Mouse (Mus musculus): Measurements from ENCODE around the gene Chil1. TPM values are rescaled to one million over a fixed set of nuclear protein-coding genes. Genes with fewer than 3 reads are reported as not detected.

The Chil1 gene
- polyA plus RNA-seq, 1 experiment from 2014 or later: 2.8 TPM

DNA sequence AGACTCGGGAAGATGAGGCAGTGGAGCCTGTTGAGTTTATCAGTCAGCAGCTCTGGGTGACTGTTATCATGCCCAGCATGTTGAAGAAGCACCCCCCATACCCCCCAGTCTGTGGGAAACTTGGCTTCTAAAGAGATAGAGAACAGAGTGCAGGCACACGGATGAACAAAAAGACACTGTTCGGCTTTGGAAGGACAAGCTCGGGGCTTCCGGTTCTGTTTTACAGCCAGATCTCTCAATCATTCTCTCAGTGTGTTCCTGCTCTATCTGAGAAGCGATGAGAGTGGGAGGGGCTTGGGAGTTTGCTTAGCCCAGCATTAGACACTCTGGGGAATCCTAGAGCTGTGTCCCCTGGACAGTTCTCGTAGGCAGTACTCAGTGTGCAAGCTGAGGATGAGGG, 31.4 kb downstream of the Chil1 start:
- Histone ChIP-seq H3K27me3 (0 out of 2 replicates have a peak, but pooled peaks cover 4% of the 10 kb centered on the region), H3K36me3 (no peaks in the 10 kb centered on the region), H3K9me3 (no peaks in the 10 kb centered on the region), H3K27ac (no peak overlapping the region), H3K9ac (no peak overlapping the region), H3K4me1 (replicated peaks) (peaks cover 32% of the 10 kb centered on the region), H3K4me2 (no peak overlapping the region), H3K4me3 (no peak overlapping the region)
- ATAC-seq (ENCODE audit: low FRiP score): no peak
- 77% methylated on average over 7 of the region's 7 CpGs for WGBS

DNA sequence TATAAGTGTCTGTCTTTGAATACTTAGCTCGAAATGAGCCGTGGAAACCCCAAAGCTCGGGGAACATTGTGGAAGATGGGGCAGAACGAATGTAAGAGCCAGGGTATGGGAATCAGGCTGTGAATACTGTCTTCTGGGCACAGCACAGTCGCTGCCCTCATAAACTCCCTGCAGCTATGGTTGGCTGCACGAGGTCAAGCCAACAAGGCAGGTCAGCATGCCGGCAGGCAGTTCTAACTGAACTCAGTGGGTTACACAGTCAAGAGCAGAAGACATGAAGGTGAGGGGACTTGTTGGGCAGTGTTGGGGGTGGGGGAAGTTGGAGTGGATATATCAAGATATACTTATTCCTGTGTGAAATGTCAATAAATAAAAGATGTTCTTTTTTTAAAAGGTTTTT, 33.1 kb downstream of the Chil1 start:
- Histone ChIP-seq H3K4me3 (no peak overlapping the region), H3K27ac (no peak overlapping the region), H3K27me3 (0 out of 2 replicates have a peak, but pooled peaks cover 4% of the 10 kb centered on the region), H3K36me3 (no peaks in the 10 kb centered on the region), H3K9ac (no peak overlapping the region), H3K4me1 (replicated peaks) (peaks cover 35% of the 10 kb centered on the region), H3K9me3 (no peaks in the 10 kb centered on the region), H3K4me2 (no peak overlapping the region)
- no peak for ATAC-seq (ENCODE audit: low FRiP score)
- 62% methylated on average over 7 of the region's 7 CpGs for WGBS

DNA sequence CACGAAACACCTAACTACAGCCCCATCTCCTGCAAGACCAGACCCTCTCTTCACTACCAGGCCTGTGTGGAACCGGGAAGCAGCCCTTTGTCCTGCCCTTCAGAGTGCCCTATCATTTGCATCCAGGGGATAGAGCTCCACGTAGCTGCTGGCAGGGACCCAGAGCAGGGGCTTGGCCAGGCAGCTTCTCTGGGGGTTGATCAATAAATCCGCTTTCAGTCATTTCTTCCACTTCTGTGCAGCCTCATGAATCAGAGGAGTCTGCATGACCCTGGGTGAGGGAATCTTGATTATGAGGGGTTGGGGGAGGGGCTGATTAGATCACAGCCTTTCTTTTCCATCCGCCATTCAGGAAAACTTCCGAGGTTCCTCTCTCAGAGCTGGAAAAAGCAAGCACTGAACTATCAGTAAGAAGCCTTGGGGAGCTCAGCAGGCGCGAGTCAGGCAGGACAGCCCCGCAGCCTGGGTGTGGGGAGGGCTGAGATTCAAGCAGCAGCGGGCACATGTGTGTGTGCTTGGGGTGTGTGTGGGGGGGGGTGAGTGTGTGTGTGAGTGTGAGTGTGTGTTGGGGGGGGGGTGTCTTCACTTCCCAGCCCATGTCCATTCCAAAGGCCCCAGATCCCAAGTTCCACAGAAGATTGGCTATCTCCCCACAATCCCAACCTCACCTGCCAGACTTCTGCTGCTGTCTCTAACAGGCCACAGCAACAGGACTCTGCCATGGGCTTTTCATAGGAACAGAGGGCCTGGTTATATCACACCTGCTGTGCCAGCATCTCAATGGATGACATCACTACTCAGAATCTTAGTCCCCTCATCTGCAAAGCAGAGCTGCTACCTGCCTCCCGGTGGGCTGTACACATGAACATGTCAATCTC, 34.0 kb downstream of the Chil1 start:
- Histone ChIP-seq H3K4me1 (replicated peaks) (peaks cover 29% of the 10 kb centered on the region), H3K4me3 (no peak overlapping the region), H3K27ac (peak overlapping the region; percentile 70), H3K9ac (0 out of 2 replicates have a peak overlapping the region, but pooled peaks have one; percentile 39), H3K36me3 (no peaks in the 10 kb centered on the region), H3K4me2 (no peak overlapping the region), H3K9me3 (no peaks in the 10 kb centered on the region), H3K27me3 (0 out of 2 replicates have a peak, but pooled peaks cover 4% of the 10 kb centered on the region)
- 18% methylated on average over 11 of the region's 11 CpGs for WGBS
- ATAC-seq (ENCODE audit: low FRiP score): no peak

DNA sequence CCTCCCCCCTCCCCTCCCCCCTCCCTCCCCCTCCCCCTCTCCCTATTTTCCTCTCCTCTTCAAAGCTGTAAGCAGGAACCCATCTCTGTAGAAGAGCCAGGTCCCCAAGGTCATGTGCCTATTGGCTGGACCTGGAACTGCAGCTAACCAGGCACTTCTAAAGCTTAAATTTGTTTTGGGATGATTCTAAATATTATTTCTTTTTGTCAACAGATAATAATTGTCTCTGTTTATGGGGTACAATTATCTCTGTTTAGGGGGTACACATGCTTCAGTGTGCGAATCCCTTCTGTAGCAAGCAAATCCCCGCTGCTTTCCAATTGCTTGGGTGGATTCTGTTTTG, 34.6 kb downstream of the Chil1 start:
- Histone ChIP-seq H3K9ac (no peak overlapping the region; the same call in 1 of the 2 replicates), H3K4me1 (replicated peaks) (peaks cover 26% of the 10 kb centered on the region), H3K27ac (no peak overlapping the region), H3K27me3 (0 out of 2 replicates have a peak, but pooled peaks cover 4% of the 10 kb centered on the region), H3K36me3 (no peaks in the 10 kb centered on the region), H3K4me3 (no peak overlapping the region), H3K9me3 (no peaks in the 10 kb centered on the region), H3K4me2 (no peak overlapping the region)
- WGBS: 93% methylated on average over 2 of the region's 2 CpGs
- ATAC-seq (ENCODE audit: low FRiP score): no peak

DNA sequence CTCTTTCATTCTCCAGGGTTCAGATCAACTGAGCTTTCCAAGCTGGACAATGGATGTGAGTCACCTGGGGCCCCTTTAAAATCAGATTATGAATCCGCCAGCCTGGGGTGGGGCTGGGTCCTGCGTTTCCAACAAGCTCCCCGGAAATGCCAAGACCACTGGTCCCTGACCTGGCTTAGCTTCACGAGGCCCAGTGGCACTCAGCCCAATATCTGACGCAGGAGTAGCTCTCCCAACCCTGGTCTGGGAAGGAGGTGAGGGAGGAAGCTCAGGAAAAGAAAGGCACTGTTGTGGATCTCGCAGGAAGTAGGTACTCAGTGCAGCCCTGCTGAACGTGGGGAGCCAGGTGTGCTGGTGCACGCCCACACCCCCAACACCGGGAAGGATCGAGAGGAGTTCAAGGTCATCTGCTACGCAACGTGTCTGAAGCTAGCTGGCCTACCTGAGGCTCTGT, 35.1 kb downstream of the Chil1 start:
- H3K27me3 ChIP-seq: 0 out of 2 replicates have a peak, but pooled peaks cover 4% of the 10 kb centered on the region
- no peak overlapping the region for H3K4me2 ChIP-seq
- H3K4me3 ChIP-seq: no peak overlapping the region
- 76% methylated on average over 12 of the region's 12 CpGs for WGBS
- peaks cover 23% of the 10 kb centered on the region for H3K4me1 ChIP-seq (replicated peaks)
- H3K36me3 ChIP-seq: no peaks in the 10 kb centered on the region
- no peak for ATAC-seq (ENCODE audit: low FRiP score)
- H3K9me3 ChIP-seq: no peaks in the 10 kb centered on the region
- no peak overlapping the region; the same call in 1 of the 2 replicates for H3K9ac ChIP-seq
- H3K27ac ChIP-seq: no peak overlapping the region

DNA sequence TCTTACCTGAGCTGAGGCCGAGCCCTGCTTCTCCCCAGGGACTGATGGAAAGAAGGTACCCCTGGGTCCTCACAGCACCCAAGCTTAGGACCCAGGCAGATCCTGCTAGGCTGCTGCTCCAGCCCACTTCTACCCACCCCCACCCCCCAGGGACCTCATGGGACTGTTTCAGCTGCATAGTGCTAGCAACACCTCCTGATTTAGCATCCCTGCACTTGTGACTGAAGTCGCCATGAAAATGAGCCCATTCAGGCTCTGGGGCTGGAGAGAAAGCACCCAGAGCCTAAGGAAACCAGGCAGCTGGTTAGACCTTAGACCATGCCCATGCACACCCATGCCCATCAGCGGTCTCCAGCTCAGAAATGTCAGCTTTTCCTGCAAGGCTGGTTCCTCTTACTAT, 36.0 kb downstream of the Chil1 start:
- Histone ChIP-seq H3K27ac (no peak overlapping the region), H3K4me1 (replicated peaks) (peaks cover 23% of the 10 kb centered on the region), H3K4me2 (no peak overlapping the region), H3K9ac (no peak overlapping the region), H3K36me3 (no peaks in the 10 kb centered on the region), H3K4me3 (no peak overlapping the region), H3K9me3 (no peaks in the 10 kb centered on the region), H3K27me3 (0 out of 2 replicates have a peak, but pooled peaks cover 4% of the 10 kb centered on the region)
- WGBS: 79% methylated on average over 3 of the region's 3 CpGs
- ATAC-seq (ENCODE audit: low FRiP score): no peak

DNA sequence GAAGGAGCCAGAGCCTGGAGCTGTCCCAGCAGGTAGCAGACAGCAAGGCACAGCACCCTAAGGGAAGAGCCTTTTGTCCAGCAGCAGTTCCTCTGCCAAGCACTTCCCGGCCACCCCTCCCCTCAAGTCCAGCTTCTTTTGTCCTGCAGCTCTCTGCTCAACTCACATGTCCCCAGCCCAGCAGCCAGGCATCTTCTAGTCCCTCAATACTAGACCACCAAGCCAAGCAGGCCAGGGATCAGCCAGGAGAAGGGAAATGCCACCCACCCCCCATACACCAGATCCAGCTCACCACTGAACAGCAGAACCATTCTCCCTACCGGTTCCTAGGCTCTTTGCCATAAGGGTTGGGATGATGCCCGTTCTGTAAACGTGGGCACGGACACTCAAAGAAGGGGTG, 37.6 kb downstream of the Chil1 start:
- Histone ChIP-seq H3K36me3 (no peaks in the 10 kb centered on the region), H3K27me3 (no peaks in the 10 kb centered on the region), H3K4me2 (no peak overlapping the region), H3K9ac (no peak overlapping the region), H3K4me1 (replicated peaks) (peaks cover 23% of the 10 kb centered on the region), H3K4me3 (no peak overlapping the region), H3K9me3 (no peaks in the 10 kb centered on the region), H3K27ac (no peak overlapping the region)
- ATAC-seq (ENCODE audit: low FRiP score): no peak
- 72% methylated on average over 5 of the region's 5 CpGs for WGBS

DNA sequence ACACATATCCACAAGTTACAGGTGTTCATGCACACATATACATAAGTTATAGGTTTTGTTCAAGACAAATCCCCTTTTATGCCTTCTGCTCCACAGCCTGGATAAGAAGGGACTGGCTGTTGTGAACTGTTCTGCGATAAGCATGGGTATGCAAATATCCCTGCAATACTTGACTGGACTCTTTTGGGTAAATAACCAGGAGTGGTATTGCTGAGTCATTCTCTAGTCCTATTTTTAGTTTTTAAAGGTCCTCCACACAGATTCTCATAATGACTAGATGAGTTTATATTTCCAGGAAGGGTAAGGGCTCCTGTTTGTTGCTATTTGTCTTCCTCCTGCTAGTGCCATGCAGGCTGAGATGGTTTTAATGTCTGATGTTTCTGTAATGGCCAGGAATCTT, 39.2 kb downstream of the Chil1 start:
- Histone ChIP-seq H3K4me3 (no peak overlapping the region), H3K9ac (no peak overlapping the region), H3K4me2 (no peak overlapping the region), H3K4me1 (replicated peaks) (peaks cover 11% of the 10 kb centered on the region), H3K9me3 (no peaks in the 10 kb centered on the region), H3K36me3 (no peaks in the 10 kb centered on the region), H3K27me3 (no peaks in the 10 kb centered on the region; the same call in 1 of the 2 replicates), H3K27ac (no peak overlapping the region)
- ATAC-seq (ENCODE audit: low FRiP score): no peak
- WGBS: 91% methylated on average over 1 of the region's 1 CpGs

DNA sequence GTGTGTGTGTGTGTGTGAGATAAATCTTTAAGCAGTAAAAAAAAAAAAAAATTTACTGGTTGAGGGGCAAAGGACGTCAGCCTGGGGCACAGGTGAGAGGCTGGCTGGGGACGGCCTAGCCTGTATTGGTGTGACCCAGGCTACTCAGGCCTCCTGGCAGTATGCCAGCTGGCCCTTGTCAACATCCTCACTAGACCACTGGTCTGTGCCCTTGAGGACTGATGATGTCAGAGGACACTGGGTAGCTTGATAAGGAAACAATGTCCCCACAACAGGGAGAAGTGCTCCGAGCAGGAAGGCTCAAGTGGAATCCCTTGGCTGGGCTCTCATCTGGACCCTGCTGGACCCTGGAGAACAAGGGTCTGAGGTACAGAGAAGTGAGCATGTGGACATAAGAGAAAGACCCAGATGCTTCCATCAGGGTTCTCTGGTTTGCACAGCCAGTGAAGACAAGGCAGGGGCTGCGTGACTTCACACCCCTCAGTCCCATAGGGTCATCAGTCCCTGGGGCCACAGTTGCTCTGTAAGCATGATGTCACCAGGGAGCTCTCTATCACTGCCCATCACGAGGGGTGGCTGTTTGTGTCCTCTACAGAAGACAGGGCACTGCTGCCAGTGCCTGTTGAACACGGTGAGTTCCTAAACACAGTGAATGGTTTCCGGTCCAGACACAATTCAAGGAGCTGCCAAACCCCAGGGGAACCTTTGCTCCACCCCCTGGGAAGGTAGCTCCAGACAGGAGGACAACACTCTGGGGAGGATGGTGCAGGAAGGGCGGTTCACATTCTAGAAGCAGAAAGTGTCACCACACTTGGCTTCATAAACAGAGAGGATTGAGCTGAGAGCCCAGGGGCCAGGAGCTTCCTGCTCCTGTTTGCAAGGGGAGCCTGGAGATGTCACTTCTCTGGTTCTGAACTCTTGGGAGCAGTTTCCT, 40.4 kb downstream of the Chil1 start:
- H3K36me3 ChIP-seq: no peaks in the 10 kb centered on the region
- 0 out of 2 replicates have a peak, but pooled peaks cover 3% of the 10 kb centered on the region for H3K4me1 ChIP-seq (replicated peaks)
- no peak overlapping the region for H3K9ac ChIP-seq
- no peaks in the 10 kb centered on the region for H3K9me3 ChIP-seq
- no peak overlapping the region for H3K27ac ChIP-seq
- H3K4me2 ChIP-seq: no peak overlapping the region
- no peaks in the 10 kb centered on the region; the same call in 1 of the 2 replicates for H3K27me3 ChIP-seq
- no peak for ATAC-seq (ENCODE audit: low FRiP score)
- WGBS: 64% methylated on average over 8 of the region's 8 CpGs
- no peak overlapping the region for H3K4me3 ChIP-seq

DNA sequence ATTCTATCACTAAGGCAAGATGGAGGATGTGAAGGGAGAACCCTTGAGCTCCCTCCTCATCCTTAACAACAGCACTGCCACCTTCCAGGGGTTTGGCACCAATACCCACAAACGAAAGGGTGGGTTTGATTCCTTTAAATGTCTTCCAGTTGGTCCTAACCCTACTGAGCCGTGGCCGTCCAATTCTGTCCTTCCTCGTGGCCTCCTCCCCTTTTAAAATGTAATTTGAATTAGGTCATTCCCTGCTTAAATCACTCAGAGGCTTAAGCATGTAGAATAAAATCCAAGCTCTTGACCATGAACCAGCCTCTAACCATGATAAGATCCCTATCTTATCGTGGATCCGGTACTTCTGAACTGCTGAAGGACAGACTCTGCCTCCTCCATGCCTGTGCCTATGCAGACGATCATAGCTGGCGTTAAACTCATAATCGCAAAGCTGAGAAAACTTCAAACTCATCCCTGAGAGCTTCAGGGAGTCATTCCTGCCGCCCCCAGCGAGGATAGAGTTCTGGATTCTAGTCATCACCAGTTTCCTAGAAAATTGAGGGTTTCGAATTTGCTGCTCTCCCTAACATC, 42.8 kb downstream of the Chil1 start:
- Histone ChIP-seq H3K27me3 (no peaks in the 10 kb centered on the region; the same call in 1 of the 2 replicates), H3K4me1 (replicated peaks) (no peaks in the 10 kb centered on the region), H3K36me3 (no peaks in the 10 kb centered on the region), H3K9me3 (no peaks in the 10 kb centered on the region), H3K27ac (no peak overlapping the region), H3K4me2 (no peak overlapping the region), H3K4me3 (no peak overlapping the region), H3K9ac (no peak overlapping the region)
- ATAC-seq (ENCODE audit: low FRiP score): no peak
- whole genome bisulfite sequencing: 88% methylated on average over 12 of the region's 12 CpGs

DNA sequence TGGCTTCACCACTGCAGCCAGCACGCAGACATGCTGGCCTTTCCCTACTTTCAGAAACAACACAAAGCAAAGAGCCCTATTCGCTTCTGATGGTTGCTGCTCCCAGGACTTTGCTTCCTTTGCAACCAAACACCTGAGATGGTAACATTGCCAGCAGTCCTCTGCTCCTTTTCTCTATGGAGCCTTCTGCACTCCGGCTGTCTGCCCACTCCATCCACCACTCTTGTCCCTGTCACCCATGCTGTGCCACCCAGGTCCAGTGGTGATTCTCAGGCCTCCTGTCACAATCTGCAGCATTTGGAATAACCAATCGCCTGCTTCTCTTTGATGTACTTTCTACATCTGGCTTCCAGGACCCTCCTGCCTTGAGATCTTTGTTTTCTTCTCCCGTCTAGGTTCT, 43.4 kb downstream of the Chil1 start:
- no peaks in the 10 kb centered on the region for H3K36me3 ChIP-seq
- no peak overlapping the region for H3K9ac ChIP-seq
- peaks cover under 1% of the 10 kb centered on the region; the same call in 1 of the 2 replicates for H3K27me3 ChIP-seq
- H3K4me3 ChIP-seq: no peak overlapping the region
- no peaks in the 10 kb centered on the region for H3K4me1 ChIP-seq (replicated peaks)
- 92% methylated on average over 5 of the region's 5 CpGs for WGBS
- no peak overlapping the region for H3K27ac ChIP-seq
- no peak for ATAC-seq (ENCODE audit: low FRiP score)
- H3K9me3 ChIP-seq: no peaks in the 10 kb centered on the region
- no peak overlapping the region for H3K4me2 ChIP-seq

DNA sequence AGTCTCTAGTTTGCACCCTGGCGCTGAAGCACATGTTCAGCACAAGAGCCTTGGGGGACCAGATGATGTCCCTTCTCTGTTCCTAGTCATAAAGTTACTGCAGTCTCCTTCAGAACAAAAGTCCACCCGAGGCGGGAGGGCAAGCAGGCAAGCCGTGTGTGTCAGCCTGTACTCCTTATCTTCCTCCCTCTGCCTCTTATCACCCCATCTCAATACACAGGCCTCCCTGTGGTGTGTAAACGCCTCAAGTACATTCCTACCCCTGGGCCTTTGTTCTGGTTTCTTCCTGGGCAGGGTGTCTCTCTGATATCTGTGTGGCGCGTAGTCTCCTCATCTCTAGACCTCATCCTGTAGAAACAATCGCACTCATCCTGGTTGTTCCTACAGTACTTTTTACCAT, 44.8 kb downstream of the Chil1 start:
- H3K4me3 ChIP-seq: no peak overlapping the region
- no peak for ATAC-seq (ENCODE audit: low FRiP score)
- peaks cover 2% of the 10 kb centered on the region; the same call in 1 of the 2 replicates for H3K4me1 ChIP-seq (replicated peaks)
- 81% methylated on average over 8 of the region's 8 CpGs for WGBS
- H3K27ac ChIP-seq: no peak overlapping the region
- H3K36me3 ChIP-seq: no peaks in the 10 kb centered on the region
- H3K4me2 ChIP-seq: no peak overlapping the region
- no peaks in the 10 kb centered on the region for H3K9me3 ChIP-seq
- no peak overlapping the region for H3K9ac ChIP-seq
- peaks cover 4% of the 10 kb centered on the region; the same call in 1 of the 2 replicates for H3K27me3 ChIP-seq

Data from hindbrain, embryonic 13.5 days (tissue).